Mouse (Mus musculus): ENCODE data around the gene Pilra.
"Not testable (repeated sequence)": the region's sequence is repeated elsewhere in the genome, so short reads cannot be mapped to it uniquely, and the experiment has no call there.

The Pilra gene

GRCm38 (mm10) chr5:137835966-137836520, at the start of gene Pilra:
Pilra (minus strand) TSS chr5:137836281.
- DNase-seq, result not testable (repeated sequence)

- no peak for DNase-seq
Observed at GRCm38 (mm10) chr5:137883345-137883744, 47.3 kb upstream of the Pilra start.

- DNase-seq, result no peak
Observed at GRCm38 (mm10) chr5:137882922-137883321, 46.8 kb upstream of the Pilra start.

GRCm38 (mm10) chr5:137877860-137878259, 41.8 kb upstream of the Pilra start:
- DNase-seq, result no peak

- DNase-seq, result no peak
Observed at GRCm38 (mm10) chr5:137875054-137875453, 39.0 kb upstream of the Pilra start.

- not testable (repeated sequence) for DNase-seq
Observed at GRCm38 (mm10) chr5:137872381-137872702, 36.3 kb upstream of the Pilra start.

GRCm38 (mm10) chr5:137871644-137872380, 35.7 kb upstream of the Pilra start, which contains the start of gene Pilrb2:
Pilrb2 (minus strand) TSS chr5:137871815.
- DNase-seq, result not testable (repeated sequence)

- DNase-seq, result not testable (repeated sequence)
Observed at GRCm38 (mm10) chr5:137868600-137868999, 32.5 kb upstream of the Pilra start.

- not testable (repeated sequence) for DNase-seq
Observed at GRCm38 (mm10) chr5:137864008-137864407, 27.9 kb upstream of the Pilra start.

GRCm38 (mm10) chr5:137857960-137858710, 22.1 kb upstream of the Pilra start, which contains the start of gene Pilrb1:
Pilrb1 (minus strand) TSS chr5:137858106.
- not testable (repeated sequence) for DNase-seq

- DNase-seq, result not testable (repeated sequence)
Observed at GRCm38 (mm10) chr5:137856870-137857269, 20.8 kb upstream of the Pilra start.

GRCm38 (mm10) chr5:137854907-137855306, 18.8 kb upstream of the Pilra start:
- DNase-seq, result not testable (repeated sequence)

GRCm38 (mm10) chr5:137850313-137850712, 14.2 kb upstream of the Pilra start:
- DNase-seq, result not testable (repeated sequence)

GRCm38 (mm10) chr5:137837110-137837509, 1.0 kb upstream of the Pilra start:
- DNase-seq, result not testable (repeated sequence)

- no peak for DNase-seq
Observed at GRCm38 (mm10) chr5:137836611-137837010, 530 bp upstream of the Pilra start.

- no peak for DNase-seq
Observed at GRCm38 (mm10) chr5:137833500-137833899, 2.6 kb downstream of the Pilra start.

- no peak for DNase-seq
Observed at GRCm38 (mm10) chr5:137831506-137831905, 4.6 kb downstream of the Pilra start.

GRCm38 (mm10) chr5:137831106-137831505, 5.0 kb downstream of the Pilra start:
- no peak for DNase-seq

- DNase-seq, result no peak
Observed at GRCm38 (mm10) chr5:137830238-137830637, 5.8 kb downstream of the Pilra start.

GRCm38 (mm10) chr5:137828694-137829093, 7.4 kb downstream of the Pilra start:
- no peak for DNase-seq

GRCm38 (mm10) chr5:137826421-137826820, 9.7 kb downstream of the Pilra start:
- DNase-seq, result no peak

- no peak for DNase-seq
Observed at GRCm38 (mm10) chr5:137825971-137826370, 10.1 kb downstream of the Pilra start.

- DNase-seq, result no peak
Observed at GRCm38 (mm10) chr5:137825030-137825429, 11.1 kb downstream of the Pilra start.
